Mouse (Mus musculus) ES-Bruce4 (cell line): ENCODE data around the gene Spice1.

Experiments
- CTCF ChIP-seq: IDR thresholded peaks from one replicate; pipeline ENCODE4 v1.8.1; 2011; ENCODE audit warnings: low read depth, low read length
- EP300 ChIP-seq: IDR thresholded peaks from 2 replicates; pipeline ENCODE4 v1.6.1; 2011; ENCODE audit warnings: low read depth, low read length; ENCODE audit not compliant: insufficient read depth
- POLR2A ChIP-seq: IDR thresholded peaks from one replicate; pipeline ENCODE4 v1.8.1; 2011; ENCODE audit warnings: low read length; ENCODE audit not compliant: insufficient read depth

DNA sequence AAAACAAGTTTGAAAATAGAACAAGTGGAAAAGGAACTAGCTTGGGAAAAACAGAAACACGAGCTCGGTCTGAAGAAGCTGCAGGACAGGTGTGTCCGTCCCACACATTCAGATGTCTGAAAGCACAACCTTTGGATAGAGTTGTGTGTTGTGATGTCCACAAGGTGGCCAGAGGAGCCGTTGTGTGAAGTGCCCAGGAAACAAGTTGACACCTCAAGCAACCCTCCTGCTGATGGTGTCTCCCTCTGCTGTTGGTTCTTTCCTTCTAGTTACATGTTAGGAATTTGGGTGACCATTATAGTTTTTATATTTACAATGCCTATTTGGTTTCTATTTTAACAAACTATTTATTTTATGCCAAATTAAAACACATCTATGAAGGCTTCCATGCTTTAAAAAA, 88.6 kb downstream of the Spice1 start:
- TF ChIP-seq POLR2A, result no peak
- peak; percentile 16 for TF ChIP-seq CTCF
- no peak for TF ChIP-seq EP300
